ENCODE assay signal across 8 mouse cellular contexts in the genomic region with DNA sequence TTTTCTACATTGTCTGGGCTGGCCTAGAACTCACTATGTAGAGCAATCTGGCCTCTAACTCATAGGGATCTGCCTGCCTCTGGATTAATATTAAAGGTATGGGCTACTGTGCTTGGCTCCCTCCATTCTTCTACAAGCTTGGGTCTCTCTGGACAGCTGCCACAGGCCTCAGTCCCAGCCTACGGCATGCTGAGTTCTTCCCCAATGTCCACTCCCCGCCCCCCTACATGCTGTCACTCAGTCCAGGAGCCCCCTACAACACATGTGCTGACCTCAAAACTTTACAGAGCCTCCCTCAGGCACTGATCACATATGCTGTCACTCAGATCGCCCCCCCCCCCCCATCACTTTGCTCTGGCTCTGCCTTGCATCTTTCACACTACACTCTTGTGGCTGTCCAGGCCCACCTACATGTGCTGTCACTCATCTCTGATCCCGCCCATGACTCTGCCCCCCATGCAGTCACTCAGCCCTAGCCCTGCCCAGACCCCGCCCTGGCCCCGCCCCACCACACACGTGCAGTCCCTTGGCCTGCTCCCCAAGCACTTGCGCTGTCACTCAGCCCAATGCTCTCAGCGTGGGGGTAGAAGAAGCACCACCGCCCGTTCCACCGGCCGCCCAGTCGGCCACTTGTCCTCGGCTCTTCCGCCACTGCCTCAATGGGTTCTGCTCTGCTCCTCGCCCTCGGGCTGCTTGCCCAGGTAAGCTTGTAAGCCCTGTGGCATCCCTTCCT. TPM values are rescaled to one million over a fixed set of nuclear protein-coding genes. Genes with fewer than 3 reads are reported as not detected.
DNase-seq lines count a peak whose midpoint lies in the region; ATAC-seq and TF ChIP-seq lines count a peak whose summit lies in the region.

Gene Cdh15 (plus strand): TSS at position 138 of the 733 bp plus-strand sequence.

- H3K4me2 ChIP-seq in forebrain, embryonic 14.5 days (ENCODE audit: low read length), result no peak within 1 kb of the TSS; the same call in 1 of the 2 replicates

- H3K27me3 ChIP-seq in forebrain, embryonic 14.5 days (replicated peaks; ENCODE audit: control insufficient read depth, insufficient read depth, low read length), result no peaks in the 10 kb centered on the region

- peak; percentile 83 for DNase-seq in left cerebral cortex, postnatal 4 days
- DNase-seq in left cerebral cortex, adult 8-10 months (ENCODE audit: low spot score in 2 of 2), result no peak
- peak; percentile 54 for DNase-seq in c-Kit-positive CD71-positive TER-119-positive erythroid progenitor cells, embryonic 14.5 days (ENCODE audit: low spot score)
- peak; percentile 62 for DNase-seq in forebrain, embryonic 14.5 days (ENCODE audit: low spot score)
- DNase-seq in induced T-regulatory cell, adult 2 months (ENCODE audit: low read depth), result peak; percentile 31
- peak; percentile 34 for DNase-seq in lung, adult 2 months
- peak; percentile 70 for DNase-seq in retina, embryonic 14.5 days (ENCODE audit: low spot score)
- DNase-seq in spleen, postnatal 14 days (ENCODE audit: low spot score in 2 of 2), result no peak

- H3K4me1 ChIP-seq in forebrain, embryonic 14.5 days (ENCODE audit: control insufficient read depth, insufficient read depth, low read length), result 0 out of 2 replicates have a peak, but pooled peaks cover 3% of the 10 kb centered on the region
- H3K4me1 ChIP-seq in lung, adult 2 months (ENCODE audit: control insufficient read depth, insufficient read depth, low read length), result no peaks in the 10 kb centered on the region

- 12% methylated on average over 18 of the region's 18 CpGs for WGBS in forebrain, embryonic 14.5 days
- 18% methylated on average over 17 of the region's 18 CpGs for WGBS in lung, adult 2 months

- TF ChIP-seq CTCF in lung, adult 2 months (IDR thresholded peaks at IDR 0.05; ENCODE audit: insufficient read depth, low read length), result no peak

- H3K9me3 ChIP-seq in forebrain, embryonic 14.5 days (replicated peaks; ENCODE audit: control insufficient read depth, low read length), result no peaks in the 10 kb centered on the region

- H3K4me3 ChIP-seq in forebrain, embryonic 14.5 days (ENCODE audit: low read depth, low read length), result no peak within 1 kb of the TSS
- H3K4me3 ChIP-seq in lung, adult 2 months (replicated peaks; ENCODE audit: extremely low read depth, low read depth, low read length), result no peak within 1 kb of the TSS

- no peak within 1 kb of the TSS for H3K9ac ChIP-seq in forebrain, embryonic 14.5 days (ENCODE audit: low read length)

- no peak within 1 kb of the TSS for H3K27ac ChIP-seq in forebrain, embryonic 14.5 days (ENCODE audit: low read depth, low read length)

- no peak for TF ChIP-seq POLR2A in lung, adult 2 months (IDR thresholded peaks at IDR 0.05; ENCODE audit: borderline replicate concordance, extremely low read depth, low read depth, low read length)

- intact Hi-C loops in left cerebral cortex, postnatal 4 days (cut with DNase I), result no loop called here

- no peaks in the 10 kb centered on the region for H3K36me3 ChIP-seq in forebrain, embryonic 14.5 days (ENCODE audit: control insufficient read depth, insufficient read depth, low read length)

- ATAC-seq in forebrain, embryonic 14.5 days, result peak; percentile 88

RNA-seq across cellular contexts. Expression of gene Cdh15, which starts in this region (rescaled TPM):
- 1 to 10 TPM; 1.2 to 1.7 TPM for total RNA-seq in left cerebral cortex, postnatal 4 days (2021)
- total RNA-seq in left cerebral cortex, adult 8-10 months (2022), result 1 to 10 TPM in 3 of 4 experiments, under 1 TPM in 1; 0.62 to 1.2 (median 1.1) TPM
- polyA plus RNA-seq in forebrain, embryonic 14.5 days (2014; fragmentation: Nextera tagmentation; extraction: Ambion mirVana), result 0.69 and 1.4 TPM in 2 replicates
- 0.03 and 0.37 TPM in 2 replicates for polyA plus RNA-seq in lung, adult 2 months (2012; rRNA removed)

Comparison
In these comparisons a context has a peak if more than half of its experiments do, and no peak if none do; other contexts are left out.
1. DNase-seq: peak in left cerebral cortex, postnatal 4 days (single experiment), c-Kit-positive CD71-positive TER-119-positive erythroid progenitor cells, embryonic 14.5 days (single experiment), forebrain, embryonic 14.5 days (single experiment), induced T-regulatory cell, adult 2 months (single experiment) and retina, embryonic 14.5 days (single experiment); none in left cerebral cortex, adult 8-10 months (0 of 2) and spleen, postnatal 14 days (0 of 2).
2. Peak in DNase-seq in lung, adult 2 months; RNA of the gene not detected or under 1 TPM.